Mouse (Mus musculus) thymus, adult 2 months (tissue): Measurements from ENCODE around the gene Slc31a2.

ENCODE experiments used
- CTCF ChIP-seq: fragments of 200-500 bp; IDR thresholded peaks from 2 replicates; pipeline ENCODE4 v1.5.1; 2012; ENCODE audit warnings: mild to moderate bottlenecking, control low read depth, low read length, moderate library complexity, borderline replicate concordance; ENCODE audit not compliant: control insufficient read depth, poor library complexity, insufficient read depth; ENCODE audit errors: extremely low read depth
- POLR2A ChIP-seq: fragments of 200-500 bp; IDR thresholded peaks from 2 replicates; pipeline ENCODE4 v1.6.1; 2012; ENCODE audit warnings: mild to moderate bottlenecking, low read length, control low read depth, moderate library complexity; ENCODE audit not compliant: control insufficient read depth, poor library complexity, insufficient read depth; ENCODE audit errors: extremely low read depth

DNA sequence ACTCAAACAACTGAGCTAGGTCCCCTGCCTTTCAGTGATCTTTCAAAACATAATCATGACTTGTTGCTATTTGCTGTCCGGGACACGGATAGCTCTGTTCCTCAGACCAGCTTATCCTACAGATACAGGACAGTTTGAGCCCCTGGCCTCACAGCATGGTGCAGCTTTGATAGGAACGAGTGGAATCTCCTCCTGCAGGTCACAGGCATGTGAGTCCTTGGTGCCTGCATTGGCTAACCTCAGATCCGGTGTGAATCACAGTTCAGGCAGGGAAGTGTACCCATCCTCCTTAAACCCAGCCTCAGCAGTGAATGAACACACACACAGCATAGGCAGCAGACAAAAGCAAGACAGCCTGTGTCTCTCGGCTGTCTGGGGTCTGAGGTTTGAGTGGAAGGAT is 19.0 kb downstream of the Slc31a2 start:
- TF ChIP-seq POLR2A (no peak), CTCF (no peak)
